Mouse (Mus musculus) fat pad, adult 2 months (tissue): Measurements from ENCODE around the gene Myg1.
"Not testable (repeated sequence)": the region's sequence is repeated elsewhere in the genome, so short reads cannot be mapped to it uniquely, and the experiment has no call there.

Experiments
- DNase-seq: peaks from one replicate; pipeline ENCODE4 v3.0.0-alpha.2; 2011; ENCODE audit warnings: low read depth, low spot score; ENCODE audit errors: extremely low read depth

Myg1 gene

DNA sequence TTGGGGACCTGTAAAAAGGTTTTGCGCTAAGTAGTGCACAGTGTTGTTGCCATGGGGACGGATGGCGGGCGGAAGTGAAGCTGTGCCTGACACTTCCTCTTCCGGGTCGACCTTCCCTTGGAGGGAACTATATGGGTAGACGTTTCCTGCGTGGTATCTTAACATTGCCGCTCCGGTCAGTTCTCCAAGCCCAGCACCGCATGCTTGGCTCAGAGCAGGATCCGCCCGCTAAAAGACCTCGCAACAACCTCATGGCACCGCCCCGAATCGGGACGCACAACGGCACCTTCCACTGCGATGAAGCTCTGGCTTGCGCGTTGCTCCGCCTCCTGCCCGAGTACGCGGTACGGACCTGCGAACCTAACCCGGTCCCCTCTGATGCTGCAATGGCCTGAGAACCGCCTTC is at the start of gene Myg1:
Myg1 (plus strand) TSS at position 100 of the 406 bp plus-strand sequence.
- no peak for DNase-seq

DNA sequence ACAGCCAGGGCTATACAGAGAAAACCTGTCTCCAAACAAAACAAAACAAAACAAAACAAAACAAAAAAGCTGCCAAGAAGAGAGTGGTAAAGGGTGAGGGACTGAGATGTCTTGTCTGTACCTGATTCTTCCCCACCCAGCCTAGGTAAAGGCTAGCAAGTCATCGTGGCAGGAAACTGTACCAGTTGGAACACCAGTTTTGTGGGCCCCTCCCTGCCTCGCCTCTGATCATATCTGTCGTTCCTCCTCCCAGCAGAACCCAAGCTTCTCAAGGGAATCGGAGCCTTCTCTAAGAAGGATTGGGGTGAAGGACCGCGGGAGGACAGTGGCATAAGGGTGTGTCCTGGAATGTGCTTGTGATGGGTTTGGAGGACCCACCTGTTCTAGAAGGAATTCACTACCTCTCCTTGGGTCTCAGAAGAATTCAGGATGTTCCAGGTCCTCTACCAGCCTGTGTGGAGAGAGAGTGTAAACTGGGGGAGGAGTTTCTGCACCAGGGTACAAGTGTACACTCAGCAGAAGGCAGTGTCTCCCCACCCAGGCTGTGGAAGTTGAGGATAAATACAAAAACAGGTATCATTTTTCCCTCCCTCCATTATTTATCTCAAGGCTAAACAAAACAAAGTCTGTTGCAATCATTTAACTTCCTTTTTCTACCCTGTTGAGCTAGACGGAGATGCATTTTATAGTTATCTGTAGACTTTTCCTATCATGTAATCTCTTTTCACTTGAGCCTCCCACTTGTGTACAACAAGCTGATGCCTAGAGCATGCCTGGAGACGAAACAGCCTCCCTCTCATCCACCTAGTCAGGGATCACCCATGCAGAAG is 48.8 kb upstream of the Myg1 start:
- DNase-seq, result no peak

DNA sequence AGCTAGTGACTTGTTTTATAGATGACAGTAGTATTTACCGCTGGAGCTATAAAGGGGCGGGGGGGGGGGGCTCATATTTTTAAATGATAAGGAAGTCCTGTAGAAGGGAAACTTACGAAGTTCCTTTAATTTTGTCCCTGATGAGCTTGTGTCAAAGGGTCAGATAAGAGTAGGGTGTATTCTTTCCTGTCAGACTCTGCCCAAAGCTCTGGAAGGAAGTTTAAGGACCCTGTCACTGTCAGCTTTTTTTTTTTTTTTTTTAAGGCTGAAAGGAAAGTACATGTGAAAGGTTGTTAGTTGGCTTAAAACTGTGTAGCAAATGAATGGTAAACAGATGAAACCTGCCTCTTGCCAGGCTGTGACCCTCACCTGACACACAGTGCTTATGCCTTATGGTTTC is 47.9 kb upstream of the Myg1 start:
- DNase-seq, result no peak

DNA sequence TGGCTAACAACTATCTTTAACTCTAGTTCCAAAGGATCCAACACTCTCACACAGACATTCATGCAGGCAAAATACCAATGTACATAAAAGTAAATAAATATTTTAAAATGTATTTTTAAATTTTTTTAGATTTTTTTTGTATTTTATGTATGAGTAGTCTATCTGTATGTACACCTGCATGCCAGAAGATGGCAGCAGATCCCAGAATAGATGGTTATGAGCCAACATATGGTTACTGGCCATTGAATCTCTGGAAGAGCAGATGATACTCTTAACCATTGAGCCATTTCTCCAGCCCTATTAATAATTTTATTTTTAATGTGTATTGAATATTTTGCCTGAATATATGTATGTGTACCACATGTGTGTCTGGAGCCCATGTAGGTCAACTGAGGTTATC is 44.1 kb upstream of the Myg1 start:
- no peak for DNase-seq

DNA sequence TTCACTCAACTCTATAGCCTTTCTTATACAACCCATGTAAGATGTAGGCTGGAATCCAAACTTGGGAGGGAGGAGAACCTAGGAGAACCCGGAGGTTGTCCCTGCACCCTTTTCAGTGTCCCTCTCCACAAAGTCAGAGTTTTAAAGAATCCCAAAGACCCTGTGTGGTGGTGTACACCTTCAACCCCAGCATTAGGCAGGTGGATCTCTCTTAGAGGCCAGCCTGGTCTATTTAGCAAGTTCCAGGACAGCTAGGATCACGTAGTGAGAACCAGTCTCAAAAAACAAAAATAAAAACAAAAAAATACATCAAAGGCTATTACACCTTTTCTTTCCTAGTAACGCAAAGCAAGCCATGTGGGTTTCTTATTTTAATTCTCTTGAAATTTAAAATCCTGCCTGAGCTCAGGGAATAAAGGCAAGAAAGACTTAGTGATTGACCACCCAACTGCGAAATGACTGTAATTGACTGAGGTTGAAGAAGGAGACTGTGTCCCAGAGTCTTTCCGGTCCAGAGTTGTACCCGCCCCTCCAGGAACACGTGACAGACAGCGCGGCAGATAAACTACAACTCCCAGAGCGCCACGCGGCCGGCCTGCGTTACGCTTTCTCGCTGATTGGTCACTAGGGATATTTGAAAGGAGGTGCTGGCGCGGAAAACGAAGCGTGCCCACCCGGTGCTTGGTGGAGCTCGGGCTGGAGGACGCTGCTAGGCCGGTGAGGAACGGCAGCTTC is 35.7 kb upstream of the Myg1 start, which contains the start of gene Espl1:
Espl1 (plus strand) TSS at position 634 of the 735 bp plus-strand sequence.
- no peak for DNase-seq

DNA sequence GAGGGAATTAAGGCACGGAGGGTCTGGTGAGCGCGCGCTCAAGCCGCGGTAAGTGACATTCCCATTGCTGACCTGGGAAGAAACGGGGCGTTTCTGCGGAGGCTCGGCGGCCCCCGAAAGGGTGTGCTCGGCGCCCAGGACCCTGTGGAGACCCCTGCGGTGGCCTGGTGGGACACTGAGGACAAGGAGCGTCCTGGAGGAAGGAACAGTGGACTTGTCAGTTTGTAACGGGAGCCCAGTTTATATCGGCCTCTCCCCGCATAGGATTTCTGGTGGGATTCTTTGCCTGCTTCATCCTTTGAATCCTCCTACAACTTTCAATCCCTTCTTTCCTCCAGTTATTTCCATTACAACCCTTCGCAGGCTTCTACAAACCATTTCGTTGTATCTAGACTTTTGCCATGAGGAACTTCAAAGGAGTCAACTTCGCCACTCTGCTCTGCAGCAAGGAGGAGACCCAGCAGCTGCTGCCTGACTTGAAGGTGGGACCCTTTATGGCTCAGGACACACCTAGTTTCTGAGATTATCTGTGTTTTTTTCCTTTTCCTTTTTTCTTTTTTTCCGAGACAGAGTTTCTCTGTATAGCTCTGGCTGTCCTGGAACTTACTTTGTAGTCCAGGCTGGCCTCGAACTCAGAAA is 35.0 kb upstream of the Myg1 start:
- no peak for DNase-seq

DNA sequence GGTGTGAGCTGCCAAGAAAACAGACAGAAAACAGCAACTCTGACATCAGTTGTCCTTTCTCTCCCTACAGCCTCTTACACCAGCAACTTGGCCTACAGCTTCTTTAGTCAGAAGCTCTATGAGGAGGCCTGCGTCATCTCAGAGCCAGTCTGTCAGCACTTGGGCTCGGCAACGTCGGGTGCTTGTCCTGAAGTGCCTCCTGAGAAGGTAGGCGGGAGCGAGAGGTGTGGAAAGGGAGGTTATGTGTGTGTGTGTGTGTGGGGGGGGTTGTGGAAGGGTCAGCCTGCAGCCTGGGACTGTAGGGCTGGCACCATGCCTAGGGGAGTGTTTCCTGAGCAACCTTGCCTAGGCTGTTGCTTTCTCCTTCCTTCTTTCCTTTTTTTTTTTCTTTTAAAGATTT is 29.0 kb upstream of the Myg1 start:
- DNase-seq, result no peak

DNA sequence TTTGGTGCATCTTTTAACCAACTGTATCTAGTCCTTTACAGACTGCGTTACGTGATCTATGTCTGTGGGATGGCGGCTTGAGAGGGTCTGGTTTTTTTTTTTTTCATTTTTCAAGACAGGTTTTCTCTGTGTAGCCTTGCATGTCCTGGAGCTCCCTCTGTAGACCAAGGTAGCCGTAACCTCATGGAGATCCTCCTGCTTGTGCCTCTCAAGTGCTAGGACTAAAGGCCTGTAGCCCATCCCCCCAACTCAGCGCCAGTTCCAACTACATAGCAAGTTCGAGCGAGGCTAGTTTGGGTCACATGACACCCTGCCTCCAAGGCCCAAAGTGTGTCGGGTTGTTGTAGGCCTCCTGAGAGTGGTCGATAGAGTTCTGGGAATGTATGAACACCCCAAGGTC is 22.8 kb upstream of the Myg1 start:
- DNase-seq, result no peak

DNA sequence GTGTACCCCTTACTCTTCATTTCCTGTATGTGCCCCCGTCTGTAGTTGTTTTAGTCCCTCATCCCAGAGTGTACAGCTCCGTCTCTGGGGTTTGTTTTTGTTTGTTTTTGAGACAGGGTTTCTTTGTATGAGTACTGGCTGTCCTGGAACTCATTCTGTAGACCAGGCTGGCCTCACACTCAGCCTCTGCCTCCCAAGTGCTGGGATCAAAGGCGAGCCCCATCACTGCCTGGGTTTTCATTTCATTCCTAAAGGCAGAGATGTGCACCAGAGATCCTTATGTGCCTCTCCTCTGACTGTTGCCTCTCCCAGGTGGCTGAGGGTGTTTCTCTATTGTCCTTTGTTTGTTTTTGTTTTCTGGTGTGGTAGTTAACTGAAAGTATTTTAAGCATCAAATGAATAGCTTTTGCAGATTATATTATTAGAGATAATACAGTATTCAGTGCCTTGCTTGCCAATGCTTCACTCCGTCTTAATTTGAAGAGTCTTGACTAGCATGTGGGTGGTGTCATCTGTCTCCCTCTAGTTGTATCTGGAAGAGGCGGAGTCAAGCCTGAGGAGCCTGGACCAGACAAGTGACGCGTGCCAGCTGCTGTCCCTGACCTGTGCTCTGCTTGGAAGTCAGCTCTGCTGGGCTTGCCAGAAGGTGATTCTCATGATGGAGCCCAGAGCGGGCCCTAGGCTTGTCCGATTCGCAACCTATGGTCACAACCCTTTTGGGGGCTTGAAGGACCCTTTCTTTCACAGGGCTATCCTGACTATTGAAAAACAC is 21.2 kb upstream of the Myg1 start:
- DNase-seq, result no peak

DNA sequence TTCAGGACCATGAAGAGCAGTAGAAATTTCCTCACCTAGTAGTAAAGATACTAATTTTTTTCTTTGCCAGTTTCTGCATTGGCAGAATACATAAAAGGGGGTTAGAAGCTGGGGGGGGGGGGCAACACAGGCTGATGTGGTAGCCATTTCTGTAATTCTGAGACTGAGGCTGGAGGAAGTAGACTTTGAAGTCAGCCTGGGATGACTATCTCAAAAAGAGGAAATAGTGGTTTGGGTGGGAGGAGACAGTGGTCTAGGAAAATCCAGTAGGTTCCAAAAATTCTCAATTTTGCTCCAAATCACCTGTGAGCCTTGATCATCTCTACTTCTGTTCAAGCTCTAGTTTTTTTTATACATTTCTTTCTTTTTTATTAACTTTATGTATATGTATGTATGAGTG is 20.0 kb upstream of the Myg1 start:
- DNase-seq, result no peak

DNA sequence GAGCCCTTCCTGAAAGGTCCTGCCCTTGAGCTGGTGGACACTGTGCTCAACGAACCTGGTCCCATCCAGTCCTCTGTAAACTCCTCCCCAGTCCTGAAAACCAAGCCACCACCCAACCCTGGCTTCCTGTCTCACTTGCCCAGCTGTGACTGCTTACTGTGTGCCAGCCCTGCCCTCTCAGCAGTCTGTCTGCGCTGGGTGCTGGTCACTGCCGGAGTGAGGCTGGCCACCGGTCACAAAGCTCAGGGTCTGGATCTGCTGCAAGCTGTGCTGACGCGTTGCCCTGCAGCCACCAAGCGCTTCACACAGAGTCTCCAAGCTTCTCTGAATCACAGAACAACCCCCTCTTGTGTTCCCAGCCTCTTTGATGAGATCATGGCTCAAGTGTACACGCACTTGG is 16.2 kb upstream of the Myg1 start:
- DNase-seq, result no peak

DNA sequence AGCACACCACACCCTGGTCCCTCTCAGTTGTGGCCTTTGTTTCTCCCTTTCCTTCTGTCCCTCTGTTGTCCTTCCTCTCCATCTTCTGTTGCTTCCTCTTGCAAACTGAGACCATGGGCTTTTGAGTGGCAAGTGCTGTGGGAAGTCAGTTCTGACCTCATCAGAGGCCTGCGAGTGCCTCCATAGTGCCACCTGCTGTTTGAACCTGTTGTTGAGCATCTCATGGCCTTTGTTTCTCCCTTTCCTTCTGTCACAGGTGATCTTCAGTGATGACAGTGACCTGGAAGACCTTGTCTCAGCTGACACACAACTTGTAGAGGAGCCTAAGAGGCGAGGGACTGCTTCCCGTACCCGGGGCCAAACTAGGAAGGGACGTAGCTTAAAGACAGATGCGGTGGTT is 15.2 kb upstream of the Myg1 start:
- no peak for DNase-seq

DNA sequence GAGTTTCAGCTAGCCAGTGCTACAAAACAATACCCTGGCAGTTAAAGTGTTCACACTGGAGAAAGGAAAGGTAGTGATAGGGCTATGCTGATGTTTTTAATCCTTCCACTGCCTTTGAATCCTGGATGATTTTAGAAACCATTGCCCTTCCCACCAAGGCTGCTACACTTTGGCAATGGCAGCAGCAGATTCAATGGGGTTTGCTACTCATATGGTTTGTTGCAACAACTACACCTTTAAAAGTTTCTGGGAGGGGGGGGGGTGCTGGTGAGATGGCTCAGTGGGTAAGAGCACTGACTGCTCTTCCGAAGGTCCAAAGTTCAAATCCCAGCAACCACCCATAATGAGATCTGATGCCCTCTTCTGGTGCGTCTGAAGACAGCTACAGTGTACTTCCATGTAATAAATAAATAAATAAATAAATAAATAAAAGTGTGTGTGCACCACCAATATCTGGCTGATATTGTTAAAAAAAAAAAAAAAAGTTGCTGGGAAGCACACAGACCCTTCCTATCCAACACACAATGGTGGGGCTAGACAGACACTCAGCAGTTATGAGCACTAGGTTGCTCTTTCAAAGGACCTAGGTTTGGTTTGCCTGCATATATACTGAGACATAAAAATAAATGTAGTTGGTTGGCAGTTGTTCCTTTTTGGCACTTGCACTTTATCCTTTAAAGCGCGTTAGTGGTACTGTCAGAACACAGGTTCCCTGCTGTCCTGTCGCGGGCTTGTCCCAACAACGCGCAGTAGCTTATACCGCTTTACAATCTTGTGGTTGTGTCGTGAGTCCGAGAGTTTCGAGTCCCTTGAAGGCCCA is 6.6 kb upstream of the Myg1 start:
- no peak for DNase-seq

DNA sequence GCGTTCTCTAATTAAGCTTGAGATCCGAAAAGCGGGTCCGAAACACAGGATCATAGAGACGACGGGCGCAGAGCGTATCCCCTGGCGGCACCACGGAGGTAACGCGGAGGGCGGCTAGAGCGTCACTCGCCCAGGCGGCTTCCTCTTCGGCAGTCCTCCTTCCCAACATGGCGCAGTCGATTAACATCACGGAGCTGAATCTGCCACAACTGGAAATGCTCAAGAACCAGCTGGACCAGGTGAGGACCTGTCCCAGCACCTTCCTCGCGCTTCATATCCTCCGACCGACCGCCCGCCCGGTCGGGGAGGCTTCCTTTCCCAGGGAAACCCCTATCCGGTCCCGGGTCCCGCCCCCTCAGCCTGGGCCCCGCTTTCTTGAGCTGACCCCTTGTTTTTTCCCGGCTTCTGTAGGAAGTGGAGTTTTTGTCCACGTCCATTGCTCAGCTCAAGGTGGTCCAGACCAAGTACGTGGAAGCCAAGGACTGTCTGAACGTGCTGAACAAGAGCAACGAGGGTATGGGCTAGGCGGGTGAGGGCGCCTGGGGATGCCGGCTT is 5.4 kb upstream of the Myg1 start, which contains the start of gene Pfdn5:
Pfdn5 (plus strand) TSS at position 95 of the 555 bp plus-strand sequence.
- DNase-seq, result no peak

DNA sequence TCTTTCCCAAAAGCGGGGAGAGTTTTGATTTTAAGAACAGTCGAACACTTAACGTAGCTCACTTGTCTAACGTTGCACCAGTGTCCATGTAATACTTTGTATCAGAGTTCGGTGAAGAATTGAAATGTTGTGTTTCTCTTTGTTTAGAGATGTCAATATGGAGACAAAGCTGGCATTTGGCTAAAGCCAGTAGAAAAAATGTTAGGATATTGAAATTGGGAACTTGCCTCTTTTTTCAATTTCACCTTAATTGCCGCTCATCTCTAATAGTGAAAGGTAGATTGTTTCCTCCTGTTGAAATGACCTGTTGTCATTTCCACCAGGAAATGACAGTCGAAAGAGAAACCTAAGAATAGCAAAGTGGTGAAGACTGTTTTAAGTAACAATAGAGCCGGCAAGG is 4.6 kb upstream of the Myg1 start:
- DNase-seq, result no peak

DNA sequence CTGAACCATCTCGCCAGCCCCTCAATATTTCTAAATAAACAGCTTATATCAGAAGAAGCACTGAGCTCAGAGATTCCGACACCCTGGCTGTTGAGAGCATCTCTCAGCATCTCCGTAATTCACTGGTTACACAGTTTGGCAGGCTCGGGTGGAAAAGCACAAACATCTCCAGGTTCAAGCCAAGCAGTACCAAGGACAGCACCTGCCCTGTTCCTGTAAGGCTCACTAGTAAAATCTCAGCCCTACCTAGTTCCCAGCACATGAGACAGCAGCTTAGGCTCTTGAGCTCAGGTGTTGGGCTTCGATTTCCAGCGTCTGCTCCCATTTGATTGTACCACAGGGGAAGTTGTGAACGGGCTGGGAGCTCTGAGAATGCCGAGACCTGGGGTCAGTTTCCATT is 3.7 kb downstream of the Myg1 start:
- no peak for DNase-seq

DNA sequence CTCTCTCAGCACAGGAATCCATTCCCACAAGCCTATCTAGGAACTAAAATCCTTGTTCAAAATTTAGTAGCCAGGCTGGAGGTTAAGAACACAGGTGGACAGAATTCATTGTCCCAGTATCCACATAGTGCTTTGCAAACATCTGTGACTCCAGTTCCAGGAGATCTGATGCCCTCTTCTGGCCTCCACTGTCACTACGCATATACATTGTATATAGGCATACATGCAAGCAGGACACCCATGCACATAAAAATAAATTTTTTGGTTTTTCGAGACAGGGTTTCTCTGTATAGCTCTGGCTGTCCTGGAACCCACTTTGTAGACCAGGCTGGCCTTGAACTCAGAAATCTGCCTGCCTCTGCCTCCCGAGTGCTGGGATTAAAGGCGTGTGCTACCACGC is 4.4 kb downstream of the Myg1 start:
- not testable (repeated sequence) for DNase-seq

DNA sequence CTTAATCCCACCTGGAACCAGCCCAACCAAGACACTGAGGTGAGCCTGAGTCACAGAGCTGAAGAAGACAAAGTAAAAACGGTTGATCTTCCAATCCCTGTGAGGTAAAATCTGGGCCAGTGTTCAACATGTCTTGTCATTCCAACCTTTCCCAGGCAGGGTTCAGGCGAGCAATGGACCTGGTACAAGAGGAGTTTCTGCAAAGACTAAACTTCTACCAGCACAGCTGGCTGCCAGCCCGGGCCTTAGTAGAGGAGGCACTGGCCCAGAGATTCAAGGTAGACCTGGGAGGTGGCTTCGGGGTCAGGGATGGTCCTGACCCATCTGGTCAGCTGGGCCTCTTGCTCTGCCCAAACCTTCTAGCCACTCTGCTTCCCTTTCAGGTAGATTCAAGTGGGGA is 5.4 kb downstream of the Myg1 start:
- no peak for DNase-seq

DNA sequence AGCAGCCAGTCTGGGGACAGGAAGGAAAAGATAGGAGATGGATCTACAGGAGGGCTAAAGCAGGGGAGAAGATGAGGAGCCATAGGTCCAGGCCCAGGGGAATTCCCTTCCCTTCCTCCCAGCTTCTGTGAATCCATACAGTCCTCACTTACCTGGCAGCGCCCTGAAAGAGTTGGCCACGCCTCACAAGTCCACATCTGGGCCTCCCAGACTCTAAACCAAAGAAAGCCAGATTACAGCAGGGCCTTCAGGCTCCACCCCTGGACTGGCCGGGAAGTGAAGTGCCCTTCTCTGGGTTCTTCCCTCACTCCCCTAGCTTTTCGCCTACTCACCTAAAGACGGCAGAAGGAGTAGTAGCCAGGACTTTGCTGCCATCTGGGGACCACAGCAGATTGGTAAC is 8.1 kb downstream of the Myg1 start:
- DNase-seq, result no peak

DNA sequence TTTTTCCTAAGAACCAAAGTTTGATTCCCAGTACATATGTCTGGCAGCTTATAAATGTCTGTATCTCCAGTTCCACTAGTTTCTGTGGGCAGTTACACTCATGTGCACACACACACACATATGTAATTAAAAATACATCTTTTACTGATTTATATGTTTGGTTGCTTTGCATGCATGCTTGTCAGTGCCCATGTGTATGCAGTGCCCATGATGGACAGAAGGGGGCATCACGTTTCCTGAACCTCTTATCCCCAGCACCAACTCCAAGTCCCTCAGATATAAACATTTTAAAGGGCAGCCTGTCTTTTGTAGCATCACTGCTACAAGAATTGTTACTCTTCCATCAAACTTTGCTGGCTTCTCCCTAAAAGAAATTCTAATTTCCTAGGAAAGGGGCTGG is 10.1 kb downstream of the Myg1 start:
- no peak for DNase-seq
